In genomic region chr16:18798841-18799240, GRCm38 (mm10) we compare ENCODE assay signal across 9 mouse cellular contexts. TPM values are rescaled to one million over a fixed set of nuclear protein-coding genes. Genes with fewer than 3 reads are reported as not detected.
DNase-seq lines count a peak whose midpoint lies in the region; ATAC-seq and TF ChIP-seq lines count a peak whose summit lies in the region.
"Had no signal": no experiment of that assay in that cellular context is flagged by ENCODE, and none has a peak within 500 bp of the region (broad histone marks: within the 10 kb centered on the region; RNA-seq: fewer than 3 reads in every experiment).

No protein-coding gene starts in this region.

- no peak overlapping the region for H3K27ac ChIP-seq in gastrocnemius, adult 2 months
- H3K27ac ChIP-seq: heart, embryonic 15.5 days had no signal

- TF ChIP-seq CTCF in gastrocnemius, adult 2 months (IDR thresholded peaks at IDR 0.05) = peak; percentile 95; the same call in 1 of the 2 replicates

- DNase-seq in cerebellum, adult 8-10 months = no peak
- DNase-seq in 416B (ENCODE audit: low read depth) = peak; percentile 24
- DNase-seq in cerebellum, adult 9-11 months = peak; percentile 28
- peak; percentile 63 for DNase-seq in gastrocnemius, adult 2 months
- peak; percentile 53 to 80 for DNase-seq in kidney, postnatal 36 days
- peak; percentile 42 for DNase-seq in lung, postnatal 25 days (ENCODE audit: low spot score)
- peak; percentile 44 to 64 for DNase-seq in right cerebral cortex, postnatal 36 days (ENCODE audit: low spot score in 2 of 2)

- no peak overlapping the region for H3K4me3 ChIP-seq in gastrocnemius, adult 2 months
- H3K4me3 ChIP-seq: heart, embryonic 15.5 days had no signal

- intact Hi-C loops in gastrocnemius, adult 2 months (cut with DNase I) = loop anchor here (1.0 to 5.0 kb wide), 2 partner anchors 103 to 172 kb away; partner anchors contain the start of genes Gm49601 and Sept5

- ATAC-seq in cerebellum, adult (ENCODE audit: insufficient number of reproducible peaks, low FRiP score, low TSS enrichment) = 0 out of 2 replicates have a peak, but pooled peaks have one; percentile 31

RNA-seq across cellular contexts. Expression of gene Ufd1, which starts 12.7 kb away (rescaled TPM):
- total RNA-seq in gastrocnemius, adult 2 months (2021) = 10 to 100 TPM; 43.8 to 50.1 TPM

RNA-seq across cellular contexts. Expression of gene Cdc45, which starts 12.9 kb away (rescaled TPM):
- total RNA-seq in gastrocnemius, adult 2 months (2021) = 1 to 10 TPM; 2.6 TPM

RNA-seq across cellular contexts. Expression of gene Cldn5, which starts 22.2 kb away (rescaled TPM):
- total RNA-seq in gastrocnemius, adult 2 months (2021) = 1 to 10 TPM; 5.0 to 9.5 TPM

RNA-seq across cellular contexts. Expression of gene 2510002D24Rik, which starts 37.5 kb away (rescaled TPM):
- 10 to 100 TPM; 15.5 to 21.9 TPM for total RNA-seq in gastrocnemius, adult 2 months (2021)

RNA-seq across cellular contexts. Expression of gene Gm28539, which starts 37.5 kb away (rescaled TPM):
- 1 to 10 TPM in 1 of 2 experiments, under 1 TPM in 1; 0.38 to 1.1 TPM for total RNA-seq in gastrocnemius, adult 2 months (2021)
